Mouse (Mus musculus): ENCODE measurements around the gene Cdyl.

Gene Cdyl

DNA sequence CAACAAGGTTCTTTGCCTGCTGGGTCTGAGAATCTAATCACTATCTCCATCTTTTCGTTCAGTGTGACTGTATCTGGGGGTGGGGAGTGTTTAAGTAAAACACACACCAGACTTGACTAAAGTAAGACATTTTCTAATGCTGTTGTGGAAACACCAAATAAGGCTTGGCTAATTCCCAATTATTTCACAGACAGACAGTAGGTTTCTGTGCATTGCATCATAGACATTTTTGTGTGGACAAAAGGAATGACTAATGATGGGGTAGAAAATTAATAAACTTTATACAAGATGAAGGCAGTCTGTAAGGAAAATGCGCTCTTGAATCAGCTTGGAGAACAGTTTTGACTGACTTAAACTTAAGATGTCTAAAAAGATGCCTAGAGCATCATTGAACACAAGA lies 100.7 kb downstream of the Cdyl start:
- DNase-seq (ENCODE audit: low spot score in 2 of 2): no peak

GRCm38 (mm10) chr13:35764559-35764958 lies 104.9 kb downstream of the Cdyl start:
- DNase-seq (ENCODE audit: low spot score in 2 of 2): no peak

GRCm38 (mm10) chr13:35765817-35766216 lies 106.2 kb downstream of the Cdyl start:
- DNase-seq (ENCODE audit: low spot score in 2 of 2): no peak

- DNase-seq (ENCODE audit: low spot score in 2 of 2): no peak
Observed at GRCm38 (mm10) chr13:35769673-35770072, 110.0 kb downstream of the Cdyl start.

GRCm38 (mm10) chr13:35770421-35770820 lies 110.8 kb downstream of the Cdyl start:
- no peak for DNase-seq (ENCODE audit: low spot score in 2 of 2)

DNA sequence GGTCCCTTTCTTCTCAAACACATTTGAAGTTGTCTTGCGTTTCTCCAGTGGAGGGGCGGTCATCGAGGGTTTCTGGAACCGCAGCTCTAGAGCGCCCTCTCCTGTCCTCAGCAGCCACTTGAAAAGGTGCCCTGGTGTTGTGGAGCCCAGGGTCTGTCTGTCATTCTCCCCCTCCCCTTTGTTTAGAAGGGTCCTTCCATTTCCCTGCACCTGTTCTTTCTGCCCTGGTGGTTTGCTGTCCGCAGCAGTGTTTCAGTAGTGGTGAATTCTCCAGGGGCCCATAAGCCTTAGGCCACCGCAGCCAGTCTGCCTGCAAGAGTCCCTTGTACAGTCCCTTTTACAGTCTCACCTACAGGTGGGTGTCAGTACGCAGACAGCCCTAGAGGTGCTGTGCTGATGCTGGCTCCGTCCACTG lies 112.3 kb downstream of the Cdyl start:
- DNase-seq (ENCODE audit: low spot score in 2 of 2): peak; percentile 30 to 54

DNA sequence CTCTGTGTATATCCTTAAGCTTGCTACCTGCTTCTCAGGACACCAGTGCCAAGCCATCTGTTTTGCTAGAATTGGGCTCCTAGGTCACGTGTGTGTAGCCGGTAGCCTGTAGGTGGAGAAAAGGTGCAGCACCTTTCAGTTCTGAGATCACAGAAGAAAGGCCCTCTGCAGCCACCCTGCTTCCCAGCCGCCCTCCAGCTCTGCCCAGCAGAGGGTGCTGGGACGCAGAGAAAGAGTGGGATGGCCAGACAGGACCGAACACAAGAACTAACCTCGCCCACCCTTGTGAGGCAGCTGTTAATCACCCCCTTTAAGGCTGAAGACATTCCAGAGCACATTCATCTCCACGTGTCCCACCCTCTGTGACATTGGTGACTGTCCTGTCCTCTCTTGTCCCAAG lies 114.1 kb downstream of the Cdyl start:
- DNase-seq (ENCODE audit: low spot score in 2 of 2): no peak

GRCm38 (mm10) chr13:35776123-35776522 lies 116.5 kb downstream of the Cdyl start:
- no peak for DNase-seq (ENCODE audit: low spot score in 2 of 2)

DNA sequence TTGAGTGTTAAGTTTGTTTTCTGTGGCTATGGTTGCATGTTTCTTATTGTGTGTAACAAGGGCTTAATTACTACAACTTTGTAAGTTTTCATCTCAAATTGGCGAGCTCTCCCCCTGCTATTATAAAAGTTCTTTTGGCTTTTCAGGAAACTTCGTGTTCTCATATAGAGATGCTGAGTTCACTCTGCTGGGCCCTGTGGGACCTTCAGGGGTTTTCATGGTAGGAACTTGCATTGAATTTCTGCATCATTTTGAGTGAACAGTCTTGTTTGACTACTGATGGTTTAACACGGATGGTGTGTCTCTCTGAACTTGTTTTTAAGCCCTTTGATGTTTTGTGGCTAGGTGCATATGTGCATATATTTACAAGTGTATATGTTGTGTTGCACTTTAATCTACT lies 121.1 kb downstream of the Cdyl start:
- DNase-seq (ENCODE audit: low spot score in 2 of 2): no peak

DNA sequence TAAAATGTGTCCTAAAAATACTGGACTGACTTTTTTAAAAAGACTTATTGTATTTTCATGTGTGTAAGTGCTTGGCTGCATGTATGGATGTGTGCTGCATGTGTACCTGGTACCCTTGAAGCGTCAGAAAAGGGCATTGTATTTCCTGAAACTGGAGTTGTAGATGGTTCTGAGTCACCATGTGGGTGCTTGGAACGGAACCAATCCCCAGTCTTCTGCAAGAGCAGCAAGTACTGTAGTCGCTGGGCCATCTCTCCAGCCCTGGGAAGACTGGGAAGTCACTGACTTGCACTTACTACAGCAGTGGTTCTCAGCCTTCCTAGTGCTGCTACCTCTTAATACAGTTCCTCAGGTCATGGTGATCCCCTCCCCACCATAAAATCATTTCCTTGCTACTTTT lies 122.1 kb downstream of the Cdyl start:
- DNase-seq (ENCODE audit: low spot score in 2 of 2): no peak

- peak in 1 of 2 experiments; percentile 22 for DNase-seq (ENCODE audit: low spot score in 2 of 2)
Observed at GRCm38 (mm10) chr13:35782949-35783348, 123.3 kb downstream of the Cdyl start.

DNA sequence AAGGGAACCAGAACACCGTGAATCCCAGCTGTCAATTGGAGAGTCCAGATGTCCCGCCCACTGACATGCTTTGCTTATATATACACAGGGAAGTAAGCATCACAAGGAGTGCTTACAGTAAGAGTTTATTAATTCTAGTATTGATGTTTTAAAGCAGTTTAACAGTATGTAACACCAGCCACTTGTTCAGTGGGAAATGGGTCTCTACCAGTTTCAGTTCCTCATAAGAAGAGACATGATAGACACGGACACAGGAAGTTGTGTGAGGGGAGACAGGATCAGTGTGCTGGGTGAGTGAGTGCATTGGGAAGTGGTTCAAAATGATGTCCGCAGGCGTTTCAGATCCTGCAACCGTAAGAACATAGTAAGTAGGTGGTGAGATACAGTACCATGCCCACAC lies 123.9 kb downstream of the Cdyl start:
- DNase-seq (ENCODE audit: low spot score in 2 of 2): no peak

- DNase-seq (ENCODE audit: low spot score in 2 of 2): no peak
Observed at GRCm38 (mm10) chr13:35784281-35784680, 124.6 kb downstream of the Cdyl start.

DNA sequence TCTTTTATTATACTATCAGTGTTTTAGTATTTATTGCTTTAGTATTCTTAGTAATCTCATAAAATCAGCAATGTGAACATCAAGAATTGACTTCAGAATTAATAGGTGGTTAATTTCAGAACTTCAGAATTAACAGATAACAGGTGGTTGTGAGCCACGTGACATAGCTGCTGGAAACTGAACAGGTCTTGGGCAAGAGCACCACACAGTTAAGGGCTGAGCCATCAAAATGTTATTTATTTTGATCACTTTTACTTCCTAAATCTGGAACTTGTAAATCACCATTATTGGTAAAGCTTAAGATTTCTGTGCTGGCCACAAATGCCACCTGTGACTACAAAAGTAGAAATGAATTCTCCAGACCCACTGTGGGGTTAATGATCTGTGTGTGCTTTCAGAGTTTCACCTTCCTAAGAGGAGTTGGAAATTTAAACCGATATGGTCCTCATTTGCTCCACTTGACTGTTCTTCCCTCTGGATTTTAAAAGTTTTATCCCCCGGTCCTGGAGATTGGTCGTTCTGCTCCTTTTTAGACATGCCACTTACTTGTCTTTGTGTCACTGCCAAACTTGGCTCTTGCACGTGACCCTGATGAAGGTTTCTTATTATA lies 125.8 kb downstream of the Cdyl start:
- no peak for DNase-seq (ENCODE audit: low spot score in 2 of 2)

- DNase-seq (ENCODE audit: low spot score in 2 of 2): no peak
Observed at GRCm38 (mm10) chr13:35786726-35787399, 127.2 kb downstream of the Cdyl start.

- DNase-seq (ENCODE audit: low spot score in 2 of 2): no peak
Observed at GRCm38 (mm10) chr13:35789577-35789976, 129.9 kb downstream of the Cdyl start.

DNA sequence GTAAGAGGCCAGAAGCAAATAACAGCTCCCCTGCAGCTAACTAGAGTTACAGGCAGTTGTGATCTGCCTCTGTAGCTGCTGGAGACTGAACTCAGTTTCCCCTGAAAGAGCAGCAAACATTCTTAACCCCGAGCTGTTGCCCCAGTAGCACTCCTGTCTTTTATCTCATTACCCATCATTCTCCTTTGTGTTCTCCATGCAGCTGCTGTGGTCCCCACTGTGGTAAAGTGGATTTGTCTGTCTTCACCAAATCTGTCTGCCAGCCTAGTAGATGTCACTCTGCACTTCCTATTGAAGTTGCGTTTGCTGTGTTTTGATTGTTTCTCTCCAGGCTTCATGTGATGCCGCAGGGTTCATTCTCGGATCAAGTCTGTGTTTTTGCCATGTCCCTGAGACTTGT lies 130.8 kb downstream of the Cdyl start:
- DNase-seq (ENCODE audit: low spot score in 2 of 2): no peak

DNA sequence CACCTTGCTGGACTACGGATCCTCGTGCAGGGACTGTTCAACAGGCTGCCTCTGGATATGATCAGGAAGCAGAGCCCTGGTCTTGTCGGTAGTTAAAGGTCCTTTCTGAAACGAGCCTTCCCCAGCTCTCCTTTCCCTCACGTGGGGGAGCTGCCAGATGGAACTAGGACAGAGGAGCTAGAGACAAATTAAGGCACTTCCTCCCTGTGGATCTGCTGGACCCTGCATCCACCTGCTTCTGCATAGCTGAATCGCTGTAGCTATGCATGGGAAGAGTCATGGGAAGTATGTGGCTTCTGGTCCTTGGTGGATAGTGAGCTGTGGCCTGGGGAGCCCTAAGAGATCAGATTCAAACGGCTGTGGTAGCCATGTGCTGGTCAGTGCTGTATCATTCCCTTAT lies 134.7 kb downstream of the Cdyl start:
- DNase-seq (ENCODE audit: low spot score in 2 of 2): no peak

DNA sequence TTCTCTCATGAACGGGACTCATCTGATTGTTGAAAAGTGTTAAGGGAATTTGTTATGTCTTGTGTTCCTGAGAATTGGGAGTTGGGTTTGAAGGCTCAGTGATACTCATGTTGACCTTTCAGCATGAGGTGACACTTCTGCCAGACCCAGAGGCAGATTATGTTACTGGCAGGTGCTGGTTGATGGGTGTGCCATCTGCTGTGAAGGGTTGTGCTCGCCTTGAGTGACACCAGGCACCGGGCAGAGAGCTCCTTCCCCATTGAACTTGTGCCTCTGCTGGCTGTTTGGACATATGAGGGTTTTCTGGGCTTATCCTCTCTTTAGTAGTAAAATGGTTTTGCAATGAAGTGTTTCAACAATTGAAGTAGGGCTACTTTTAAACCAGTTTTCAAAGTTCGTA lies 135.1 kb downstream of the Cdyl start:
- no peak for DNase-seq (ENCODE audit: low spot score in 2 of 2)

- no peak for DNase-seq (ENCODE audit: low spot score in 2 of 2)
Observed at GRCm38 (mm10) chr13:35795887-35796286, 136.3 kb downstream of the Cdyl start.

- no peak for DNase-seq (ENCODE audit: low spot score in 2 of 2)
Observed at GRCm38 (mm10) chr13:35796352-35796751, 136.7 kb downstream of the Cdyl start.

DNA sequence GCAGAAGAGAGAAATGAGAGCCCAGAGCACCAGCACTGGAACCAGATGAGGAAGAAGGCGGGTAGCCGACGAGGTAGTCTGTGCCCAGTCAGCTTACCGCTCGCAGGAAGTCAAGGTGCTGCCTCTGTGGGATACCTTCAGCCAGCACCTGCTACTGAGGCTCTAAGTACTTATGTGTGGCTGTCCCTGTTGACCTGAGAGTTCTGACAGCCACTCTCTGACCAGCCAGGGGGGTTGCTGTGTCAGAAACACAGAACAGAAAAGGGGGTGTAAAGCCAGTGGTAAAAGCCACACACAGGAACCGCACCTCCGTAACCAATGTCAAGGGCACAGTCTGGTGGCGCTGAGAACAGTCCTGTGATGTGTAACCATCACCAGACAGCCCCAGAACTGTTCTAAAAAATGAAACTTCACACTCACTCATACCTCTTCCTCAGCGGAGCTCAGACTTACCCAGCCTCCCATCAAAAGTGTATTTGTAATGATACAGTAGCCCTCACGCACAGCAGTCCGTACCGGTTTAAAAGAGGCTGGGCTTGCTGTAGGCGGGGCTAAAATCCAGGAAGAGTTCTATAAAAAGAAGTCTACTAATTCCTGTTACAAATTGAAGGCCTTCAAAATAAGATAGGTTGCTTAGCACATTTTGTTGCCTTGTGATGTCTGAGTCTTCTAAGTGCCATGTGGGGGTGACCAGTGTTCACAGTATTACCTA lies 138.3 kb downstream of the Cdyl start:
- DNase-seq (ENCODE audit: low spot score in 2 of 2): no peak

DNA sequence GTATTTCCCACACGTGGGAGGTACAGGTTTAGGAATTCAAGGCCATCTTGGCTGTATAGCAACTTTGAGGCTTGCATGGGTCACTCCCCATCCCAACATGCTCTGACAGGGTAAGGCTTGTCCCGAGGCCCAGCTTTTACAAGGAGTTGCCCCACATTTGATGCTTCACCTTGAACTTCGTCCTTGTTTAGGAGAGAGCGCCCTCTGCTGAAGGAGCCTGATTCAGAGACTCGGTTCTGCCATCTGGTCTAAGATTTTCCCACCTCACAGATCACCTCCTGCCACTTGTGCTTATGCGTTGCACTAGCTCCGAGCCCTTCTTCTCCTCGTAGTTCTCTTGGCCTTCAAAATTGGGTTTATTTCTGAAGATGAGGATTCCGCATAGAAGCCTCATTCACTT lies 139.0 kb downstream of the Cdyl start:
- DNase-seq (ENCODE audit: low spot score in 2 of 2): peak in 1 of 2 experiments; percentile 45
